Mouse (Mus musculus) cortical plate, adult 2 months (tissue): ENCODE measurements around the gene Coq9. TPM values are rescaled to one million over a fixed set of nuclear protein-coding genes. Genes with fewer than 3 reads are reported as not detected.
A peak's percentile ranks its signal among the peaks of the same experiment; 100 is the strongest.

ENCODE experiments used
- H3K27ac ChIP-seq: fragments of 200-500 bp; 2 replicates; pipeline ENCODE4 v1.5.1; 2012; ENCODE audit warnings: low read length, control low read depth, inconsistent platforms; ENCODE audit not compliant: insufficient read depth
- H3K4me1 ChIP-seq: fragments of 200-500 bp; 2 replicates; pipeline ENCODE4 v1.6.1; 2011; ENCODE audit warnings: low read length; ENCODE audit not compliant: control insufficient read depth, insufficient read depth
- H3K4me3 ChIP-seq: fragments of 200-500 bp; 2 replicates; pipeline ENCODE4 v1.5.1; 2011; ENCODE audit warnings: mild to moderate bottlenecking, low read length, control low read depth; ENCODE audit not compliant: insufficient read depth
- CTCF ChIP-seq: fragments of 200-500 bp; IDR thresholded peaks from 2 replicates; pipeline ENCODE4 v1.5.1; 2011; ENCODE audit warnings: mild to moderate bottlenecking, control low read depth, low read length; ENCODE audit not compliant: insufficient read depth; ENCODE audit errors: extremely low read depth
- POLR2A ChIP-seq: fragments of 200-500 bp; IDR thresholded peaks from 2 replicates; pipeline ENCODE4 v1.6.1; 2011; ENCODE audit warnings: mild to moderate bottlenecking, low read length, control low read depth; ENCODE audit not compliant: insufficient read depth; ENCODE audit errors: extremely low read depth
- polyA plus RNA-seq: library from polyadenylated mRNA; depleted of rRNA; stranded (reverse); fragments of >200 nt; gene quantifications from 2 replicates; pipeline ENCODE4 v1.2.3, GENCODE M21; 2012

Gene Coq9
- polyA plus RNA-seq, 1 experiment = 103 TPM

DNA sequence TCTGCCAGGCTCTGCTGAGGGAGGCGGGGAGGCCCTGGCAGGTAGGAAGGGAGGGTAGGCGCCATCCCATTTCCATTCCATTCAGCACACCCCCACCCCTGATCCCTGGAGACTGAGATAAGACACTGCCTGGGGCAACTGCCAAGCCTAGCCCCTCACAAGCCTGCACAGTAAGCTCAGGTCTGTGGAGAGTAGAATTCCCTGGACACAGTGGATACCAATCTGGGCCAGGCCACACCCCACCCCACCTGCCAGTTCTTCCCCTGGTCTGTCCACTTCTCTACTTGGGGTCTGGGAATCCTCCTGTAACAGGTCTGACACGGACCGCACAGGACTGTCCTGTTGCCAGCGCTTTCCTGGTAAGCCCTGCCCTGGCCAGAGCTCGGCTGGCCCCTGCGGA is 31.0 kb downstream of the Coq9 start:
- Histone ChIP-seq H3K27ac (no peak overlapping the region), H3K4me1 (no peaks in the 10 kb centered on the region), H3K4me3 (peak overlapping the region; percentile 55; the same call in 1 of the 2 replicates)
- TF ChIP-seq POLR2A (no peak), CTCF (no peak)

GRCm38 (mm10) chr8:94870003-94870402 is 31.9 kb downstream of the Coq9 start:
- no peaks in the 10 kb centered on the region for H3K4me1 ChIP-seq
- TF ChIP-seq CTCF (no peak), POLR2A (no peak)
- no peak overlapping the region for H3K27ac ChIP-seq
- H3K4me3 ChIP-seq = peak overlapping the region; percentile 55

DNA sequence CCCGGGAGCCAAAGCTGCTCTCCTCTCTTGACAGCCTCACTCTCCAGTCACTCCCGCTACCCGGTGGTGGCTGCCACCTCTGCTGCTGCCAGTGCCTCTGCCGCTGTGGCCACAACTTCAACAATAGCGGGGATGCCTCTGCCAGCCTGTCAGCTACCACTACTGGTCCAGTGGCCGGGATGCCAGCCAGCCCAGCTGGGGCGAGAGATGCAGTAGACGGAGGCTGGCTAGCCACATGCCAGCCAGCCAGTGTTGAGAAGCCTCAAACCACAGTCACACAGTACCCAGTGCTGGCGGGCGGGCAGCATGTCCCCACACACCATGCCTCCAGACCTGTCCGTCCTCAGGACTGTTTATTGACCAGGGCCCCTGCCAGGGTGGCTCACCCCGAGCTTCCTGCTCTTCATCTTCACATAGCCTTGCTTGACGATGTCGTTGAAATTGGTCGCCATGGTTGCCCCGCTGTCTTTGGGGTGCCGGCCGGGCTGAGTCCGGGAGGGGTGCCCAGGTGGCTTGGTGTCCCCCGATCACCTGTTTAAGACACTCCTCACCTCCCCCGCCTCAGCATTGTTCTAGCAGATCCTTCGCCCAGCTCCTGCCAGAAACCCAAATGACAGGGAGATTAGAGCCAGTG is 32.5 kb downstream of the Coq9 start:
- no peaks in the 10 kb centered on the region for H3K4me1 ChIP-seq
- TF ChIP-seq POLR2A (no peak), CTCF (no peak)
- peak overlapping the region; percentile 55 for H3K4me3 ChIP-seq
- peak overlapping the region; percentile 19; the same call in 1 of the 2 replicates for H3K27ac ChIP-seq

- H3K27ac ChIP-seq = no peak overlapping the region
- no peaks in the 10 kb centered on the region for H3K4me1 ChIP-seq
- peak overlapping the region; percentile 55 for H3K4me3 ChIP-seq
- TF ChIP-seq CTCF = no peak
- peak; percentile 70 for TF ChIP-seq POLR2A
These were observed 33.2 kb downstream of the Coq9 start for GRCm38 (mm10) chr8:94871108-94871894.

GRCm38 (mm10) chr8:94872156-94872555 is 34.0 kb downstream of the Coq9 start:
- H3K4me3 ChIP-seq = no peak overlapping the region
- H3K27ac ChIP-seq = no peak overlapping the region
- peaks cover 2% of the 10 kb centered on the region; the same call in 1 of the 2 replicates for H3K4me1 ChIP-seq
- no peak for TF ChIP-seq CTCF
- TF ChIP-seq POLR2A = no peak

DNA sequence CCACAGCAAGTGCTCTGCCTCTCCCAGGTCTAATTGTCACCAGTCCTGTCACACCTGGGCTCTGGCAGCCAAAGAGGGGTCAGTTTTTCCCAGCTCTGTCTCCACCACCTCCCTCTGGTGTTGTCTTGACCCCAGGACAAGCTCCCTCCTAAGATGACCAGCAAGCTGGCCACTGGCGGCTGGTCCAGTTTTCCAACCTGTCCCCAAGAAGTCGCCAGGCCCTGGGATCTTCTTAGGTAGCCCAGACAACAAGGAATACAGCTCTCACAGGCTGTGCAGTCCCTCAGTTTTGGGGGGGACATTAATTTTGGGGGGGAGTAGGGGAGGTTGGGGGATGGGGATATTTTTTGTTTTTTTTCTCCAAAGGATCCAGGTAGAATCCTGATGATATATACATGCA is 34.5 kb downstream of the Coq9 start:
- TF ChIP-seq POLR2A = no peak
- TF ChIP-seq CTCF = no peak
- Histone ChIP-seq H3K27ac (no peak overlapping the region), H3K4me3 (no peak overlapping the region), H3K4me1 (peaks cover 2% of the 10 kb centered on the region; the same call in 1 of the 2 replicates)

- H3K4me1 ChIP-seq = peaks cover 2% of the 10 kb centered on the region; the same call in 1 of the 2 replicates
- TF ChIP-seq CTCF = peak; percentile 77
- TF ChIP-seq POLR2A = no peak
- H3K27ac ChIP-seq = no peak overlapping the region
- no peak overlapping the region for H3K4me3 ChIP-seq
These were observed 36.2 kb downstream of the Coq9 start for GRCm38 (mm10) chr8:94874358-94874757.

- no peak overlapping the region for H3K27ac ChIP-seq
- TF ChIP-seq POLR2A (no peak), CTCF (no peak)
- H3K4me3 ChIP-seq = peak overlapping the region; percentile 38
- peaks cover 2% of the 10 kb centered on the region; the same call in 1 of the 2 replicates for H3K4me1 ChIP-seq
These were observed 37.2 kb downstream of the Coq9 start for GRCm38 (mm10) chr8:94875096-94875870.

GRCm38 (mm10) chr8:94875871-94876150 is 37.7 kb downstream of the Coq9 start:
- no peak overlapping the region for H3K27ac ChIP-seq
- TF ChIP-seq CTCF (no peak), POLR2A (no peak)
- peak overlapping the region; percentile 38 for H3K4me3 ChIP-seq
- H3K4me1 ChIP-seq = peaks cover 2% of the 10 kb centered on the region; the same call in 1 of the 2 replicates
